Mouse (Mus musculus) kidney, postnatal 25 days (tissue): ENCODE results near the gene Elf2.

Experiments
- DNase-seq, 2 experiments: peaks; one replicate each; pipeline ENCODE4 v3.0.0; 2021; ENCODE audit warnings: mixed read lengths in 2 of 2

The Elf2 gene

GRCm38 (mm10) chr3:51204897-51205296, 135.6 kb downstream of the Elf2 start:
- DNase-seq: peak in 1 of 2 experiments; percentile 58

- DNase-seq: no peak
These were observed 136.0 kb downstream of the Elf2 start for GRCm38 (mm10) chr3:51204441-51204840.

GRCm38 (mm10) chr3:51203906-51204305, 136.6 kb downstream of the Elf2 start:
- DNase-seq: peak in 1 of 2 experiments; percentile 48
